Mouse (Mus musculus) mammary gland, adult 2 months (tissue): ENCODE measurements around the gene Pp2d1. TPM values are rescaled to one million over a fixed set of nuclear protein-coding genes. Genes with fewer than 3 reads are reported as not detected.

ENCODE experiments used
- polyA plus RNA-seq: library from polyadenylated mRNA; depleted of rRNA; stranded (reverse); fragments of >200 nt; gene quantifications from 2 replicates; pipeline ENCODE4 v1.2.3, GENCODE M21; 2012; ENCODE audit warnings: low replicate concordance; rRNA removed

Pp2d1 gene
- polyA plus RNA-seq: not detected in 2 replicates

DNA sequence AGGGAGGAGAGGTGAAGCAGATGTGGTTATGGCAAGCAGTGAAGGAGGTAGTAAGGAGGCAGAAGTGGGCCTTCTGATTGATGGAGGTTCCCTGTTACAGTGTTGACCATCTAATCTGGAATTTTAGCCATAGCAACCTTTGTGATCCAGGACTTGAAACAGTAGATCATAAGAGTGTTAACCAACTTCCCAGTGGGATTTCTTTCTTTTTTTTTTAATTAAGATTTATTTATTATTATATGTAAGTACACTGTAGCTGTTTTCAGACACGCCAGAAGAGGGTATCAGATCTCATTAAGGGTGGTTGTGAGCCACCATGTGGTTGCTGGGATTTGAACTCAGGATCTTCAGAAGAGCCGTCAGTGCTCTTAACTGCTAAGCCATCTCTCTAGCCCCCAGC lies at the start of gene Pp2d1:
Pp2d1 (minus strand) TSS at position 101 of the 400 bp plus-strand sequence.

DNA sequence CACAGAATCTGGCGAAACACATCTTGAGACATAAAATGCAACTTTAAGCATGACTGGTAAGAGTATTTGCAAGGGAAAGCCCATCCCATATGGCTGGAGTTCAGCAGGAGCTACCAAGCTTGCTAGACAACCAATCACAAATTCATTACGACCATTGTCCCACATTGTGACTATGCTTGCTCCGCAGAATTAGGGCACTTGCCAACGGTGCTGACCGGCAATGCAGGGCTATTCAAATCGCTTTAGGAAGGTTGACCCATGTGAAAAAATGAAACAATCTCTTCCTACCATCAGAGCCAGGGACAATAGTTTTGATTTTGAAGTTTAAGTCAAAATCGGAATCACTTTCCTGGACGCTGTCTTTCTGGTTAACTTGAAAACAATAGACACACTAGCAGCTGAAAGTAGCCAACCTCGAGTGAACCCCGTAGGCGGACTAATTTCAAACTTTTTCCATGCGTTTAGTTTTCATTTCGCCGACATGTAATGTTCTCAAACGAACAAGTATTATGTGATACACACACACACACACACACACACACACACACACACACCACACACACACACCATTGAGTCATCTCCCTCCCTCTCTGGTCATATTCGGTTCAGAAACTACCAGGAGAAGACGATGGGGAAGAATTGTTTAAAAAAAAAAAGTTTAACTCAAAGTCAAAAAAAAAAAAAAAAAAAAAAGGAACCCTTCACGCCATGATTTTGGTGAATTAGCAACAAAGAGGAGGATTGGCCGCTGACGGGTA lies 27.1 kb upstream of the Pp2d1 start, which contains the start of gene Kat2b:
Kat2b (plus strand) TSS at position 701 of the 758 bp plus-strand sequence.

DNA sequence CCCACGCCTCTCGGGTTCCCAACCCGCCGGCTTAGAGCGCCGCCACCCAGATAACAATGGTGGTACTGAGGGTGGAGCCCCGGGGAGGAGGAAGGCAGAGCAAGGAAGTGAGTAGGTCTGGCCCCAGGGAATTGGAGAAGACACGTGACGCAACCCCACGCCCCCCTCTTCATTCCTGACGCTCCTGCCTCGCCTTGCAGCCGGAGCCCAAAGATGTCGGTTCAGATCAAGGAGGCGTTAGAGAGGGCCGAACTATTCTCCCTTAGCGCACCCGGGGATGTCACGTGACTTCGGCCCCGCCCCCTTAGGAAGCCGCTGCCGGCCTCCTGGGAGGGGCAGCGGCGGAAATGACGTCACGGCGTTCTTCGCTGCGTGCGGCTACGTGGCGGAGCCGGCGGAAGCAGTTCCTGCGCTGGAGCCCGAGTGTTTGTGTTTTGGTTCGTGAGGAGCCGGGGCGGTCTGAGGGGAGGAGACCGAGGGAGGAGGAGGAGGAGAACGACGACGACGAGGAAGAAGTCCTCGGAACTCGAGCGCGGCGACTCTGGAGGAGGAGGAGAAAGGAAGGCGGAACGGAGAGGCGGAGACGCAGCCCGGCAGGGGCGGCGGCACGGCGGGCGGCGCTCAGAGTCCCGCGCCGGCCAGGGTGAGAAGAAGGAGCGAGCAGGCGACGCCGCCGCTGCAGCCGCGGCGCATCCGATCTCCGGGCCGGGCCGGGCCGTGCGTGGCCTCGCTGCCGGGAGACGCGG lies 60.2 kb downstream of the Pp2d1 start, which contains the start of gene Rab5a:
Rab5a (plus strand) TSS at position 377 of the 746 bp plus-strand sequence.

DNA sequence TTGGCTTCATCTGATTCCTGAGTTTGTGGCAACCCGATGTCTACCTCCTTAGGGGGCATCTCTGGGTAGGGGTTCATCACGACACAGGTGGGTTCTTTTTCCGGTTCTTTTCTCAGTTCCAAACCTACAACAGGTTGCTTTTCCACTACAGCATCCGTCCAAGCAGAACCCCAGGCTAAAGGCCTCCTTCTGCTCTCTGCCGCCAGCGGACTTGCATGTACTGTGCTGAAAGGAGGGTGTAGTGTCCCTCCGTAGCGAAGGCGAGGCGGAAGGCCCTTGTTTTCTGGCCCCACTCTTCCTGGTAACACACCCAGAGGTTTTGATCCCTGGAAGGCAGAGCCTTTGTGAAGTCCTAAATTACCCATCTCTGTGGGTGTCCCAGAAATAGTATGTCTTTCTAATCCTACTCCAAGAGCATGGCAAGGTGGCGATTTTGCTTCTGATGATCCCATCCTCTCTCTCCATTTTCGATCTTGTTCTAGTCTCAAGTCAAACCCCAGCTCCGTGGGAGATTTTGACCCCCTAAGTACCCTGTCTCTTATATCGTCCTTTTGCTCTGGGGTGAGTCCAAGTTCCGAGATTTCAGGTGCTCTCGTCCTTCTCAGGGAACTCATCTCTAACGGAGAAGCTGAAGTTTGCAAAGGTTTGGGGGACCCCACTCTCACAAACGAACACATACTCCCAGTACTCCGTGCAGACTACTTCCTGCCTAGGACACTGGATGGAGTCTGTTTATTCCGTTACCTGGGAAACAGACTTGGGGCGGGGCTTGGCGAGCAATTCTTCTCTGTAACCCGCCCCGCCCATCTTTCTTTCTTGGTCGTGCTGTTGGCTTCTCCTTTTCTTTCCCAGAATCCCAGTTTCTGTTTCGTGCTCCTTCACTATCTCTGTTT lies 76.4 kb downstream of the Pp2d1 start, which contains the start of gene Efhb:
Efhb (minus strand) TSS at position 719 of the 893 bp plus-strand sequence.

Other genes with a start within 250 kb of the Pp2d1 start
- gene Efhb, start 76.1 kb downstream of the Pp2d1 start, polyA plus RNA-seq: 0.12 and 0.57 TPM in 2 replicates
- gene Rab5a, start 60.2 kb downstream of the Pp2d1 start, polyA plus RNA-seq: 4.5 and 8.3 TPM in 2 replicates
- gene Kat2b, start 27.4 kb upstream of the Pp2d1 start, polyA plus RNA-seq: 11.4 and 14.4 TPM in 2 replicates
- 0.12 and 0.19 TPM in 2 replicates for gene Sgo1, start 149.9 kb upstream of the Pp2d1 start, polyA plus RNA-seq